Comparison of ENCODE assay signal across 13 mouse cellular contexts in the genomic region with DNA sequence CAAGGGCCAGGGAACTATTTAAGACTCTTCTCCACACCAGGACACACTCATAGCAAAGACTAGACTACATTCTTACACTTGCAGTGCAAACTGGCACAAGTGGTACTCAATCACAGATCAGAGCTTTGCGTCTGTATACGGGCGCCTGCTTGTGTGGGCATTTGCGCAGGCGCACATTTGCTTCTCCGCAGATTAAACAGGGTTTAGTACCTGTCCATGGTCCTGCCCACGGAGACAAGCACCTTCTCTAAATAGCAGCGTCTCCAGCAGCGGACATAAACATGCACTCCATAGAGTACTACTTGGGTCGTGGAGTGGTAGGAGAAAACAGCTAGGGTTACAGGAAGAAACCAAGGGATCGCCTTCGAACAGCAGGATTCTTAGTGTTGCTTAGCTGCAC.
DNase-seq lines count a peak whose midpoint lies in the region; ATAC-seq and TF ChIP-seq lines count a peak whose summit lies in the region.
"Had no signal": no experiment of that assay in that cellular context is flagged by ENCODE, and none has a peak within 500 bp of the region (broad histone marks: within the 10 kb centered on the region; RNA-seq: fewer than 3 reads in every experiment).

No protein-coding gene starts in this region.

- H3K4me3 ChIP-seq in kidney, adult 2 months (ENCODE audit: insufficient read depth, low read depth, low read length), result no peak overlapping the region
- no peak overlapping the region for H3K4me3 ChIP-seq in embryonic facial prominence, embryonic 10.5 days
- H3K4me3 ChIP-seq in myocyte, result no peak overlapping the region
- no peak overlapping the region for H3K4me3 ChIP-seq in forebrain, embryonic 11.5 days (ENCODE audit: low read depth, low read length)
- H3K4me3 ChIP-seq: limb, embryonic 13.5 days; midbrain, embryonic 15.5 days had no signal

- TF ChIP-seq CTCF in kidney, adult 2 months (conservative IDR thresholded peaks at IDR 0.05; ENCODE audit: insufficient read depth, insufficient read length, low read depth, low read length), result no peak

- H3ac ChIP-seq in myocyte (ENCODE audit: control insufficient read depth, insufficient read length), result no peak overlapping the region

- no peak for TF ChIP-seq POLR2A in kidney, adult 2 months (IDR thresholded peaks at IDR 0.05; ENCODE audit: low read depth, low read length)
- no peak for TF ChIP-seq POLR2A in myocyte (IDR thresholded peaks at IDR 0.05; ENCODE audit: insufficient read length, low read depth)

- H3K9me3 ChIP-seq in embryonic facial prominence, embryonic 10.5 days, result no peaks in the 10 kb centered on the region
- no peaks in the 10 kb centered on the region for H3K9me3 ChIP-seq in forebrain, embryonic 11.5 days (ENCODE audit: control insufficient read depth, low read length)
- H3K9me3 ChIP-seq: limb, embryonic 13.5 days; midbrain, embryonic 15.5 days had no signal

- ATAC-seq in erythroblast, adult 5-6 weeks (replicated peaks; ENCODE audit: low FRiP score, poor library complexity, severe bottlenecking), result no peak
- no peak for ATAC-seq in forebrain, embryonic 11.5 days (replicated peaks; ENCODE audit: low FRiP score)
- ATAC-seq: forebrain, embryonic 16.5 days; midbrain, embryonic 15.5 days had no signal

- no peak overlapping the region for H3K4me2 ChIP-seq in myocyte (ENCODE audit: low read depth)
- no peak overlapping the region for H3K4me2 ChIP-seq in forebrain, embryonic 11.5 days (ENCODE audit: low read depth, low read length, severe bottlenecking)
- H3K4me2 ChIP-seq: limb, embryonic 13.5 days; midbrain, embryonic 15.5 days had no signal

- no peaks in the 10 kb centered on the region for H3K4me1 ChIP-seq in kidney, adult 2 months (ENCODE audit: control insufficient read depth, insufficient read depth, low read length)
- peaks cover 53% of the 10 kb centered on the region for H3K4me1 ChIP-seq in embryonic facial prominence, embryonic 10.5 days
- peaks cover 22% of the 10 kb centered on the region for H3K4me1 ChIP-seq in forebrain, embryonic 11.5 days (replicated peaks; ENCODE audit: control insufficient read depth, insufficient read depth, low read length)

- H3K36me3 ChIP-seq in kidney, adult 2 months (ENCODE audit: control insufficient read depth, insufficient read depth, low read length), result no peaks in the 10 kb centered on the region
- H3K36me3 ChIP-seq in embryonic facial prominence, embryonic 10.5 days (replicated peaks), result peaks cover 15% of the 10 kb centered on the region
- H3K36me3 ChIP-seq in myocyte (ENCODE audit: control insufficient read depth, insufficient read depth), result no peaks in the 10 kb centered on the region
- no peaks in the 10 kb centered on the region for H3K36me3 ChIP-seq in forebrain, embryonic 11.5 days (ENCODE audit: control insufficient read depth, insufficient read depth, low read length)
- H3K36me3 ChIP-seq: midbrain, embryonic 15.5 days had no signal

- H3K27ac ChIP-seq in kidney, adult 2 months (ENCODE audit: insufficient read depth, low read depth, low read length), result no peak overlapping the region
- H3K27ac ChIP-seq in embryonic facial prominence, embryonic 10.5 days (replicated peaks), result no peak overlapping the region
- no peak overlapping the region for H3K27ac ChIP-seq in forebrain, embryonic 11.5 days (ENCODE audit: low read depth, low read length)
- H3K27ac ChIP-seq: limb, embryonic 13.5 days; midbrain, embryonic 15.5 days had no signal

- peak; percentile 32 for DNase-seq in adrenal gland, postnatal 14 days
- DNase-seq in adrenal gland, adult 8-10 months, result no peak
- peak; percentile 77 to 82 for DNase-seq in kidney, postnatal 4 days
- no peak for DNase-seq in kidney, adult 2 months
- peak; percentile 56 for DNase-seq in embryonic facial prominence, embryonic 10.5 days (ENCODE audit: low spot score)
- no peak for DNase-seq in forebrain, embryonic 11.5 days (ENCODE audit: low spot score)
- DNase-seq: cerebellum, adult 11-12 months; right cerebral cortex, adult 18-20 months had no signal

- 42% methylated on average over 12 of the region's 12 CpGs for WGBS in kidney, adult 2 months
- WGBS in embryonic facial prominence, embryonic 10.5 days, result 58% methylated on average over 12 of the region's 12 CpGs
- 58% methylated on average over 12 of the region's 12 CpGs for WGBS in forebrain, embryonic 11.5 days

- no peak overlapping the region for H3K9ac ChIP-seq in forebrain, embryonic 11.5 days (ENCODE audit: low read length)
- H3K9ac ChIP-seq: limb, embryonic 13.5 days; midbrain, embryonic 15.5 days had no signal

- no peaks in the 10 kb centered on the region for H3K27me3 ChIP-seq in kidney, adult 2 months (replicated peaks; ENCODE audit: control insufficient read depth, insufficient read depth, low read length)
- no peaks in the 10 kb centered on the region for H3K27me3 ChIP-seq in embryonic facial prominence, embryonic 10.5 days (replicated peaks; ENCODE audit: low read depth, poor library complexity, severe bottlenecking)
- no peaks in the 10 kb centered on the region for H3K27me3 ChIP-seq in myocyte (ENCODE audit: control insufficient read depth, insufficient read depth, insufficient read length)
- H3K27me3 ChIP-seq in forebrain, embryonic 11.5 days (ENCODE audit: control insufficient read depth, insufficient read depth, low read length), result no peaks in the 10 kb centered on the region
- H3K27me3 ChIP-seq: limb, embryonic 13.5 days; midbrain, embryonic 15.5 days had no signal

- no peaks in the 10 kb centered on the region for H3K79me2 ChIP-seq in myocyte (ENCODE audit: control insufficient read depth, insufficient read depth)

TF ChIP-seq in myocyte, 11 proteins besides CTCF, POLR2A, EP300 and RAD21:
- TF ChIP-seq REST (IDR thresholded peaks at IDR 0.05; ENCODE audit: insufficient read depth, insufficient read length) (peak; percentile 44), CEBPB (IDR thresholded peaks at IDR 0.05; ENCODE audit: insufficient read depth, poor library complexity, severe bottlenecking) (no peak)

Comparison
In these comparisons a context has a peak if more than half of its experiments do, and no peak if none do; other contexts are left out.
1. DNase-seq: peak in adrenal gland, postnatal 14 days (single experiment), kidney, postnatal 4 days (2 of 2) and embryonic facial prominence, embryonic 10.5 days (single experiment); none in adrenal gland, adult 8-10 months (single experiment), kidney, adult 2 months (single experiment) and forebrain, embryonic 11.5 days (single experiment).